7 mouse cellular contexts compared by ENCODE assay signal in genomic region chr2:23068894-23069744, GRCm38 (mm10). TPM values are rescaled to one million over a fixed set of nuclear protein-coding genes. Genes with fewer than 3 reads are reported as not detected.
DNase-seq lines count a peak whose midpoint lies in the region; ATAC-seq and TF ChIP-seq lines count a peak whose summit lies in the region.

No protein-coding gene starts in this region.

- H3K9ac ChIP-seq in embryonic facial prominence, embryonic 12.5 days: peak overlapping the region; percentile 78
- peak overlapping the region; percentile 73 for H3K9ac ChIP-seq in limb, embryonic 12.5 days (replicated peaks)
- H3K9ac ChIP-seq in midbrain, embryonic 15.5 days: peak overlapping the region; percentile 60

- under 1% methylated on average over 50 of the region's 50 CpGs for WGBS in embryonic facial prominence, embryonic 12.5 days
- WGBS in kidney, adult 2 months: under 1% methylated on average over 50 of the region's 50 CpGs
- WGBS in limb, embryonic 12.5 days: under 1% methylated on average over 48 of the region's 50 CpGs
- under 1% methylated on average over 50 of the region's 50 CpGs for WGBS in midbrain, embryonic 15.5 days
- under 1% methylated on average over 50 of the region's 50 CpGs for WGBS in spleen, adult 2 months

- TF ChIP-seq POLR2A in kidney, adult 2 months (IDR thresholded peaks at IDR 0.05; ENCODE audit: low read depth, low read length): peak; percentile 92
- peak; percentile 94 for TF ChIP-seq POLR2A in spleen, adult 2 months (IDR thresholded peaks at IDR 0.05; ENCODE audit: low read depth, low read length)

- peaks cover 2% of the 10 kb centered on the region; the same call in 1 of the 2 replicates for H3K36me3 ChIP-seq in embryonic facial prominence, embryonic 12.5 days
- no peaks in the 10 kb centered on the region; the same call in 1 of the 2 replicates for H3K36me3 ChIP-seq in kidney, adult 2 months (ENCODE audit: control insufficient read depth, insufficient read depth, low read length)
- 0 out of 2 replicates have a peak, but pooled peaks cover 3% of the 10 kb centered on the region for H3K36me3 ChIP-seq in limb, embryonic 12.5 days
- no peaks in the 10 kb centered on the region; the same call in 1 of the 2 replicates for H3K36me3 ChIP-seq in midbrain, embryonic 15.5 days (replicated peaks)
- no peaks in the 10 kb centered on the region; the same call in 1 of the 2 replicates for H3K36me3 ChIP-seq in spleen, adult 2 months (ENCODE audit: control insufficient read depth, insufficient read depth, low read length)

- H3K27ac ChIP-seq in embryonic facial prominence, embryonic 12.5 days: peak overlapping the region; percentile 94
- H3K27ac ChIP-seq in kidney, adult 2 months (ENCODE audit: insufficient read depth, low read depth, low read length): peak overlapping the region; percentile 98
- peak overlapping the region; percentile 95 for H3K27ac ChIP-seq in limb, embryonic 12.5 days
- H3K27ac ChIP-seq in midbrain, embryonic 15.5 days: peak overlapping the region; percentile 95
- peak overlapping the region; percentile 90 for H3K27ac ChIP-seq in spleen, adult 2 months (ENCODE audit: insufficient read depth, low read length)

- peak; percentile 98 for DNase-seq in adrenal gland, postnatal 25 days
- peak; percentile 96 for DNase-seq in heart, adult 18-20 months
- DNase-seq in kidney, adult 2 months: peak; percentile 96
- DNase-seq in spleen, adult 2 months (ENCODE audit: low read depth in 1 of 2, low spot score in 2 of 2): peak; percentile 80 to 95

- H3K27me3 ChIP-seq in embryonic facial prominence, embryonic 12.5 days: no peaks in the 10 kb centered on the region
- no peaks in the 10 kb centered on the region; the same call in 1 of the 2 replicates for H3K27me3 ChIP-seq in kidney, adult 2 months (replicated peaks; ENCODE audit: control insufficient read depth, insufficient read depth, low read length)
- H3K27me3 ChIP-seq in limb, embryonic 12.5 days: no peaks in the 10 kb centered on the region
- 0 out of 2 replicates have a peak, but pooled peaks cover 2% of the 10 kb centered on the region for H3K27me3 ChIP-seq in midbrain, embryonic 15.5 days (replicated peaks)
- no peaks in the 10 kb centered on the region for H3K27me3 ChIP-seq in spleen, adult 2 months (ENCODE audit: control insufficient read depth, insufficient read depth, low read length)

- H3K9me3 ChIP-seq in embryonic facial prominence, embryonic 12.5 days: no peaks in the 10 kb centered on the region
- no peaks in the 10 kb centered on the region for H3K9me3 ChIP-seq in limb, embryonic 12.5 days
- H3K9me3 ChIP-seq in midbrain, embryonic 15.5 days: no peaks in the 10 kb centered on the region

- TF ChIP-seq CTCF in kidney, adult 2 months (conservative IDR thresholded peaks at IDR 0.05; ENCODE audit: insufficient read depth, insufficient read length, low read depth, low read length): no peak
- TF ChIP-seq CTCF in spleen, adult 2 months (IDR thresholded peaks at IDR 0.05; ENCODE audit: extremely low read depth, insufficient read depth, insufficient read length, insufficient replicate concordance): no peak

- H3K4me1 ChIP-seq in embryonic facial prominence, embryonic 12.5 days: no peaks in the 10 kb centered on the region
- H3K4me1 ChIP-seq in kidney, adult 2 months (ENCODE audit: control insufficient read depth, insufficient read depth, low read length): 0 out of 2 replicates have a peak, but pooled peaks cover 2% of the 10 kb centered on the region
- no peaks in the 10 kb centered on the region for H3K4me1 ChIP-seq in limb, embryonic 12.5 days (replicated peaks)
- H3K4me1 ChIP-seq in midbrain, embryonic 15.5 days: peaks cover 23% of the 10 kb centered on the region
- no peaks in the 10 kb centered on the region for H3K4me1 ChIP-seq in spleen, adult 2 months (ENCODE audit: control insufficient read depth, insufficient read depth, insufficient read length)

- H3K4me3 ChIP-seq in embryonic facial prominence, embryonic 12.5 days: peak overlapping the region; percentile 70
- peak overlapping the region; percentile 91 for H3K4me3 ChIP-seq in kidney, adult 2 months (ENCODE audit: insufficient read depth, low read depth, low read length)
- peak overlapping the region; percentile 65 for H3K4me3 ChIP-seq in limb, embryonic 12.5 days (replicated peaks)
- H3K4me3 ChIP-seq in midbrain, embryonic 15.5 days: peak overlapping the region; percentile 70
- peak overlapping the region; percentile 63 for H3K4me3 ChIP-seq in spleen, adult 2 months (ENCODE audit: extremely low read depth, insufficient read depth, insufficient read length)

- peak overlapping the region; percentile 96 for H3K4me2 ChIP-seq in embryonic facial prominence, embryonic 12.5 days (replicated peaks)
- H3K4me2 ChIP-seq in limb, embryonic 12.5 days: peak overlapping the region; percentile 92
- peak overlapping the region; percentile 95 for H3K4me2 ChIP-seq in midbrain, embryonic 15.5 days

- ATAC-seq in embryonic facial prominence, embryonic 12.5 days (ENCODE audit: insufficient number of reproducible peaks, insufficient read depth, low FRiP score, low TSS enrichment): peak; percentile 90
- ATAC-seq in limb, embryonic 12.5 days (ENCODE audit: insufficient number of reproducible peaks, insufficient read depth, low FRiP score, low TSS enrichment, low read depth): peak; percentile 87
- peak; percentile 93 for ATAC-seq in midbrain, embryonic 15.5 days (replicated peaks)

RNA-seq across cellular contexts. Expression of gene Acbd5, which starts 1.2 kb away (rescaled TPM):
- 80.9 and 102 TPM in 2 replicates for total RNA-seq in adrenal gland, postnatal 25 days (2021)
- 39.3 and 41.9 TPM in 2 replicates for polyA plus RNA-seq in embryonic facial prominence, embryonic 12.5 days (2016; fragmentation: Nextera tagmentation; extraction: Ambion mirVana)
- total RNA-seq in heart, adult 18-20 months (2021): 10 to 100 TPM; 27.9 to 28.0 TPM
- polyA plus RNA-seq in kidney, adult 2 months (2012; rRNA removed): 13.6 and 18.9 TPM in 2 replicates
- polyA plus RNA-seq in limb, embryonic 12.5 days (2016; fragmentation: Nextera tagmentation; extraction: Ambion mirVana): 34.1 and 38.3 TPM in 2 replicates
- polyA plus RNA-seq in midbrain, embryonic 15.5 days (2015; fragmentation: Nextera tagmentation; extraction: Ambion mirVana): 76.1 and 85.8 TPM in 2 replicates
- polyA plus RNA-seq in spleen, adult 2 months (2012; rRNA removed): 7.5 and 7.8 TPM in 2 replicates

RNA-seq across cellular contexts. Expression of gene Abi1, which starts 29.1 kb away (rescaled TPM):
- total RNA-seq in adrenal gland, postnatal 25 days (2021): 74.8 and 75.6 TPM in 2 replicates
- 42.3 and 44.4 TPM in 2 replicates for polyA plus RNA-seq in embryonic facial prominence, embryonic 12.5 days (2016; fragmentation: Nextera tagmentation; extraction: Ambion mirVana)
- total RNA-seq in heart, adult 18-20 months (2021): 10 to 100 TPM; 20.2 to 25.1 TPM
- 67.9 and 72.9 TPM in 2 replicates for polyA plus RNA-seq in kidney, adult 2 months (2012; rRNA removed)
- 37.0 and 40.6 TPM in 2 replicates for polyA plus RNA-seq in limb, embryonic 12.5 days (2016; fragmentation: Nextera tagmentation; extraction: Ambion mirVana)
- 63.1 and 63.6 TPM in 2 replicates for polyA plus RNA-seq in midbrain, embryonic 15.5 days (2015; fragmentation: Nextera tagmentation; extraction: Ambion mirVana)
- 63.0 and 67.8 TPM in 2 replicates for polyA plus RNA-seq in spleen, adult 2 months (2012; rRNA removed)

Comparison
In these comparisons a context has a peak if more than half of its experiments do, and no peak if none do; other contexts are left out.
1. Peak in every context shown above with its lines: DNase-seq, ATAC-seq, H3K4me3 ChIP-seq and H3K27ac ChIP-seq.